In genomic region chr17:31058745-31059085, GRCm38 (mm10) we compare ENCODE assay signal across 8 mouse cellular contexts. TPM values are rescaled to one million over a fixed set of nuclear protein-coding genes. Genes with fewer than 3 reads are reported as not detected.
DNase-seq lines count a peak whose midpoint lies in the region; ATAC-seq and TF ChIP-seq lines count a peak whose summit lies in the region.

No protein-coding gene starts in this region.

- no peak for TF ChIP-seq EP300 in lung, postnatal 0 days (IDR thresholded peaks at IDR 0.05)

- peak overlapping the region; percentile 98 for H3K4me2 ChIP-seq in forebrain, embryonic 13.5 days
- H3K4me2 ChIP-seq in hindbrain, embryonic 11.5 days (replicated peaks; ENCODE audit: low read depth, low read length) = peak overlapping the region; percentile 79
- peak overlapping the region; percentile 71 for H3K4me2 ChIP-seq in lung, postnatal 0 days (replicated peaks; ENCODE audit: low read depth, low read length)

- H3K36me3 ChIP-seq in forebrain, embryonic 13.5 days (ENCODE audit: poor library complexity, severe bottlenecking) = no peaks in the 10 kb centered on the region
- H3K36me3 ChIP-seq in hindbrain, embryonic 11.5 days (ENCODE audit: control insufficient read depth, insufficient read depth, low read length) = no peaks in the 10 kb centered on the region
- H3K36me3 ChIP-seq in lung, postnatal 0 days (ENCODE audit: insufficient read depth, low read length) = no peaks in the 10 kb centered on the region

- ATAC-seq in forebrain, embryonic 13.5 days = peak; percentile 65
- ATAC-seq in hindbrain, embryonic 11.5 days (ENCODE audit: low FRiP score) = no peak
- peak; percentile 27 for ATAC-seq in lung, postnatal 0 days

- no peak for TF ChIP-seq CTCF in lung, postnatal 0 days (IDR thresholded peaks at IDR 0.05)

- H3K4me3 ChIP-seq in forebrain, embryonic 13.5 days = peak overlapping the region; percentile 70
- peak overlapping the region; percentile 44 for H3K4me3 ChIP-seq in hindbrain, embryonic 11.5 days (ENCODE audit: low read depth, low read length)
- peak overlapping the region; percentile 52 for H3K4me3 ChIP-seq in lung, postnatal 0 days (ENCODE audit: low read depth, low read length)

- H3K9ac ChIP-seq in forebrain, embryonic 13.5 days = peak overlapping the region; percentile 78
- no peak overlapping the region for H3K9ac ChIP-seq in hindbrain, embryonic 11.5 days (ENCODE audit: low read depth, low read length)
- H3K9ac ChIP-seq in lung, postnatal 0 days (replicated peaks; ENCODE audit: low read depth) = no peak overlapping the region

- H3K9me3 ChIP-seq in forebrain, embryonic 13.5 days (replicated peaks) = 0 out of 2 replicates have a peak, but pooled peaks cover 2% of the 10 kb centered on the region
- no peaks in the 10 kb centered on the region for H3K9me3 ChIP-seq in hindbrain, embryonic 11.5 days (ENCODE audit: control insufficient read depth, low read length)
- H3K9me3 ChIP-seq in lung, postnatal 0 days (ENCODE audit: low read length) = no peaks in the 10 kb centered on the region

- WGBS in forebrain, embryonic 13.5 days = 2% methylated on average over 13 of the region's 13 CpGs
- WGBS in hindbrain, embryonic 11.5 days = 3% methylated on average over 13 of the region's 13 CpGs
- 2% methylated on average over 13 of the region's 13 CpGs for WGBS in lung, postnatal 0 days

- peaks cover 45% of the 10 kb centered on the region for H3K4me1 ChIP-seq in forebrain, embryonic 13.5 days
- peaks cover 2% of the 10 kb centered on the region; the same call in 1 of the 2 replicates for H3K4me1 ChIP-seq in hindbrain, embryonic 11.5 days (replicated peaks; ENCODE audit: control insufficient read depth, insufficient read depth, low read length)
- H3K4me1 ChIP-seq in lung, postnatal 0 days (ENCODE audit: insufficient read depth, low read depth, low read length) = peaks cover 6% of the 10 kb centered on the region; the same call in 1 of the 2 replicates

- DNase-seq in CD4-positive helper T cell, adult 2 months (ENCODE audit: low read depth, low spot score) = peak; percentile 96
- peak; percentile 98 for DNase-seq in brain, adult 2 months (ENCODE audit: low read depth, low spot score)
- DNase-seq in hindbrain, embryonic 11.5 days (ENCODE audit: low spot score) = peak; percentile 65
- peak; percentile 51 to 71 for DNase-seq in layer of hippocampus, postnatal 10 days (ENCODE audit: low spot score in 2 of 2)
- peak; percentile 84 for DNase-seq in lung, postnatal 0 days (ENCODE audit: low spot score)
- DNase-seq in retina, embryonic 14.5 days (ENCODE audit: low spot score) = peak; percentile 78
- peak; percentile 84 for DNase-seq in thymus, postnatal 4 days

- H3K27me3 ChIP-seq in forebrain, embryonic 13.5 days = peaks cover 16% of the 10 kb centered on the region
- H3K27me3 ChIP-seq in hindbrain, embryonic 11.5 days (ENCODE audit: control insufficient read depth, insufficient read depth, low read length) = peaks cover 8% of the 10 kb centered on the region
- H3K27me3 ChIP-seq in lung, postnatal 0 days (replicated peaks; ENCODE audit: insufficient read depth, low read length) = peaks cover 12% of the 10 kb centered on the region; the same call in 1 of the 2 replicates

- peak overlapping the region; percentile 87 for H3K27ac ChIP-seq in forebrain, embryonic 13.5 days
- H3K27ac ChIP-seq in hindbrain, embryonic 11.5 days (ENCODE audit: low read depth, low read length) = 0 out of 2 replicates have a peak overlapping the region, but pooled peaks have one; percentile 3
- peak overlapping the region; percentile 59 for H3K27ac ChIP-seq in lung, postnatal 0 days (ENCODE audit: low read length)

RNA-seq across cellular contexts. Expression of gene Abcg1, which starts 1.2 kb away (rescaled TPM):
- polyA plus RNA-seq in forebrain, embryonic 13.5 days (2015; fragmentation: Nextera tagmentation; extraction: Ambion mirVana) = 18.2 and 18.7 TPM in 2 replicates
- 9.7 and 10.5 TPM in 2 replicates for polyA plus RNA-seq in hindbrain, embryonic 11.5 days (2014; fragmentation: Nextera tagmentation; extraction: Ambion mirVana)
- total RNA-seq in layer of hippocampus, postnatal 10 days (2021) = 10 to 100 TPM; 28.1 to 30.5 TPM
- polyA plus RNA-seq in lung, postnatal 0 days (2015; fragmentation: Nextera tagmentation; extraction: Ambion mirVana) = 26.9 and 35.3 TPM in 2 replicates

Comparison
In these comparisons a context has a peak if more than half of its experiments do, and no peak if none do; other contexts are left out.
1. H3K27ac ChIP-seq: peak in every context shown above with its lines; median percentile 87 in forebrain, embryonic 13.5 days; 59 in lung, postnatal 0 days; 3 in hindbrain, embryonic 11.5 days.